Mouse (Mus musculus) adrenal gland, adult 2 months (tissue): ENCODE results near the gene Sec22b. TPM values are rescaled to one million over a fixed set of nuclear protein-coding genes. Genes with fewer than 3 reads are reported as not detected.

Experiments
- polyA plus RNA-seq: library from polyadenylated mRNA; depleted of rRNA; stranded (reverse); fragments of >200 nt; gene quantifications from 2 replicates; pipeline ENCODE4 v1.2.3, GENCODE M21; 2012; rRNA removed
- total RNA-seq, 2 experiments: library from RNA; stranded (reverse); gene quantifications; 2 replicates each; pipeline ENCODE4 v1.2.3; 2021

The Sec22b gene
- total and polyA plus RNA-seq, 3 experiments, result 21.4 to 160 (median 98.8) TPM

Other genes starting within 250 kb of the Sec22b start
- 1 to 10 TPM; 8.3 to 9.6 TPM for gene Prkab2, start 243.0 kb upstream of the Sec22b start, total RNA-seq
- 3.1 and 3.9 TPM in 2 replicates for gene Prkab2, start 243.0 kb upstream of the Sec22b start, polyA plus RNA-seq
- not detected for gene Gm17651, start 226.5 kb upstream of the Sec22b start, total RNA-seq
- gene Gm17651, start 226.5 kb upstream of the Sec22b start, polyA plus RNA-seq, result not detected in 2 replicates
- 10 to 100 TPM; 24.6 to 39.7 TPM for gene Pde4dip, start 12.5 kb upstream of the Sec22b start, total RNA-seq
- 13.1 and 17.7 TPM in 2 replicates for gene Pde4dip, start 12.5 kb upstream of the Sec22b start, polyA plus RNA-seq
- 10 to 100 TPM; 53.8 to 70.1 TPM for gene Notch2, start 112.3 kb downstream of the Sec22b start, total RNA-seq
- gene Notch2, start 112.3 kb downstream of the Sec22b start, polyA plus RNA-seq, result 26.4 and 33.9 TPM in 2 replicates